Mouse (Mus musculus) testis, adult 10 weeks (tissue): ENCODE data around the gene Aldh1a2. TPM values are rescaled to one million over a fixed set of nuclear protein-coding genes. Genes with fewer than 3 reads are reported as not detected.

Experiments
- polyA plus RNA-seq: library from polyadenylated mRNA; stranded (reverse); fragments of 350-450 nt; fragmentation: Illumina TruSeq; extraction: RNeasy Lipid Tissue Mini Kit (QIAGEN cat#74804); gene quantifications from one replicate; pipeline ENCODE4 v1.2.3, GENCODE M21; 2014; ENCODE audit warnings: low read depth, low replicate concordance

The Aldh1a2 gene
- 76.0 TPM for polyA plus RNA-seq

DNA sequence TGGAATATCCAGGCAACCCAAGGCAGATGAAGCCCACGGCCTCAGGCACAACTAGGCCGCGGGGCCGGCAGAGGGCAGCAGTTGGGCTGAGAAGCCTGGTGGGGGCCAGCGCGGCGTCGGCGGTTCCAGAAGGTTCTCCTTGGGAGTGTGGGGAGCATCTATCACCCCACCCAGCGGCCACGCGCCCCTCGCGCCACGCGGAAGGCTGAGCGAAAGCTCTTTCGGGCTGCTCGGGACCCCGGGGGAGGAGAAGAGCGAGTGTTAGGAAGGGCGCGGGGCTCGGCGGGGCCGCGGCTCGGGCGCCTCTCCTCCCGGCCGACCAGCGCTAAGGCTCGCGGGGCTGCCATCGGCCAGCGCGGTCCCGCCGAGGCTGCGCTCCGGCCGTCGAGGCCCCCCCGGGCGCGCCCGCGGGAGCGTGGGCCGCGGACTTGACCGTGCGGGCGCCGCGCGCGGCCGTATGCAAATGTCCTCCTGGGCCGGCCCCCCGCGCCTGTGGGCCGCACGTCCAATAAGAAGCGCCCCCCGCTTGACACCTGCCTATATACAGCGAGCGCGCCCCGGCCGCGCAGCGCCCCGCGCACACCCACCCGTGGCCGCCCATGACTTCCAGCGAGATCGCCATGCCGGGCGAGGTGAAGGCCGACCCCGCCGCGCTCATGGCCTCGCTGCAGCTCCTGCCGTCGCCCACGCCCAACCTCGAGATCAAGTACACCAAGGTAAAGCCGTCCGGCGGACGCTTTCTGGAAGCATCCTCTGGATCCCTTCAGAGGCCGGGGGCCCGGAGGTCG lies at the start of gene Aldh1a2:
Aldh1a2 (plus strand) TSS at position 542 of the 788 bp plus-strand sequence.

DNA sequence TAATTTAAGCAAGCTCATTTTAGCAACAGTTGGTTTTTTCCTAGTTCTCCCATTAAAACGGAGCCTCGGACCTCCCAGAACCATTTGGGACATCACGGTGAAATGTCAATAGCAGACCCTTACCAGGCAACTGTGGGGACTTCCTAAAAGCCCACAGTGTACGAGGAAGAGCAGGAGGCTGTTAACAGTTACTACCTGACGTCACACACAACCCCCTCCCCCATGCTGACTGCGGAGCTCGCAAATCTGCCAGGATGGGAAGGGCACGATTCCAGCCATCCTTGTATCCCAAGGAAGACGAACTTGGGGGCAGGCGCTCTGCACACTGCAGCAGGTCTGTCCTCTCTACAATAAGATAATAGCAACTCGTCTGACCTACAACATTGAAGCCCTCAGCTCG lies 47.1 kb upstream of the Aldh1a2 start, which contains the start of gene Aqp9:
Aqp9 (minus strand) TSS at position 172 of the 400 bp plus-strand sequence.

Other genes starting within 250 kb of the Aldh1a2 start
- gene Aqp9, start 47.1 kb upstream of the Aldh1a2 start, polyA plus RNA-seq, result 88.6 TPM